Mouse (Mus musculus) kidney, postnatal 0 days (tissue): ENCODE data around the gene Ewsr1. TPM values are rescaled to one million over a fixed set of nuclear protein-coding genes. Genes with fewer than 3 reads are reported as not detected.
A peak's percentile ranks its signal among the peaks of the same experiment; 100 is the strongest.

Experiments used
- ATAC-seq: fragments of 200-750 bp; cut with Nextera tagmentation; replicated peaks from 2 replicates; pipeline ENCODE4 v1.8.0; 2017; ENCODE audit warnings: low read depth, moderate number of reproducible peaks, moderate TSS enrichment, moderate library complexity; ENCODE audit not compliant: low FRiP score
- DNase-seq: peaks from one replicate; pipeline ENCODE4 v3.0.0-alpha.2; 2016; ENCODE audit warnings: low spot score
- H3K27ac ChIP-seq: fragments of 300-500 bp; sonication (generic); 2 replicates; pipeline ENCODE4 v1.5.1; 2014; ENCODE audit warnings: mild to moderate bottlenecking
- H3K27me3 ChIP-seq: fragments of 300-500 bp; sonication (generic); 2 replicates; pipeline ENCODE4 v1.6.1; 2014; ENCODE audit warnings: low read length, mixed read lengths; ENCODE audit not compliant: insufficient read depth
- H3K36me3 ChIP-seq: fragments of 300-500 bp; sonication (generic); 2 replicates; pipeline ENCODE4 v1.6.1; 2014; ENCODE audit warnings: low read length, mixed read lengths; ENCODE audit not compliant: insufficient read depth
- H3K4me1 ChIP-seq: fragments of 300-500 bp; sonication (generic); replicated peaks from 2 replicates; pipeline ENCODE4 v1.6.1; 2014; ENCODE audit warnings: antibody characterized with exemption, low read length, mixed read lengths; ENCODE audit not compliant: insufficient read depth
- H3K4me2 ChIP-seq: fragments of 300-500 bp; sonication (generic); 2 replicates; pipeline ENCODE4 v1.6.1; 2014; ENCODE audit warnings: mild to moderate bottlenecking, low read length, moderate library complexity, mixed read lengths
- H3K4me3 ChIP-seq: fragments of 300-500 bp; sonication (generic); replicated peaks from 2 replicates; pipeline ENCODE4 v1.5.1; 2014; ENCODE audit warnings: low read depth, low read length
- H3K9ac ChIP-seq: fragments of 300-500 bp; sonication (generic); 2 replicates; pipeline ENCODE4 v1.6.1; 2014; ENCODE audit warnings: low read depth, low read length
- H3K9me3 ChIP-seq: fragments of 300-500 bp; sonication (generic); replicated peaks from 2 replicates; pipeline ENCODE4 v1.6.1; 2016; ENCODE audit warnings: low read length, inconsistent platforms, mixed read lengths
- CTCF ChIP-seq: IDR thresholded peaks from 2 replicates; pipeline ENCODE4 v1.5.1; 2016; ENCODE audit warnings: antibody characterized with exemption, low read depth, mild to moderate bottlenecking, moderate library complexity
- WGBS: fragments of 180-500 bp; shearing (Covaris S2); extraction: QIAGEN DNeasy Blood & Tissue Kit; methylation state at CpG from one replicate; pipeline ENCODE4 v1.1.7; 2014; 5-methylcytosine and 5-hydroxymethylcytosine counted together
- polyA plus RNA-seq: library from polyadenylated mRNA; unstranded; fragments of >200 nt; fragmentation: Nextera tagmentation; extraction: Ambion mirVana; gene quantifications from 2 replicates; pipeline ENCODE4 v1.2.1, GENCODE M21; 2015

Ewsr1 gene
- 477 and 504 TPM in 2 replicates for polyA plus RNA-seq

GRCm38 (mm10) chr11:5098736-5099542 is at the start of gene Ewsr1, which contains the start of gene Rhbdd3:
Gene Ewsr1, minus strand, starts transcription at chr11:5099266.
Gene Rhbdd3, plus strand, starts transcription at chr11:5098926.
- Histone ChIP-seq H3K4me3 (peak within 1 kb of the TSS; percentile 98), H3K27ac (peak within 1 kb of the TSS; percentile 95), H3K9ac (peak within 1 kb of the TSS; percentile 97), H3K9me3 (no peaks in the 10 kb centered on the region), H3K27me3 (no peaks in the 10 kb centered on the region), H3K4me2 (peak within 1 kb of the TSS; percentile 90), H3K4me1 (peaks cover 13% of the 10 kb centered on the region), H3K36me3 (no peaks in the 10 kb centered on the region)
- DNase-seq (peak; percentile 97), ATAC-seq (peak; percentile 90)
- no peak for TF ChIP-seq CTCF
- WGBS = under 1% methylated on average over 90 of the region's 92 CpGs

- DNase-seq (no peak), ATAC-seq (peak; percentile 70; the same call in 1 of the 2 replicates)
- WGBS = 51% methylated on average over 3 of the region's 3 CpGs
- no peak for TF ChIP-seq CTCF
- Histone ChIP-seq H3K27ac (peak overlapping the region; percentile 69), H3K4me2 (no peak overlapping the region), H3K36me3 (no peaks in the 10 kb centered on the region), H3K9ac (no peak overlapping the region), H3K27me3 (no peaks in the 10 kb centered on the region), H3K4me3 (no peak overlapping the region), H3K4me1 (peaks cover 40% of the 10 kb centered on the region), H3K9me3 (no peaks in the 10 kb centered on the region)
Observed at GRCm38 (mm10) chr11:5145600-5145999, 46.5 kb upstream of the Ewsr1 start.

GRCm38 (mm10) chr11:5141965-5142364 is 42.9 kb upstream of the Ewsr1 start:
- no peak for TF ChIP-seq CTCF
- no peak overlapping the region for H3K4me2 ChIP-seq
- no peak for DNase-seq

DNA sequence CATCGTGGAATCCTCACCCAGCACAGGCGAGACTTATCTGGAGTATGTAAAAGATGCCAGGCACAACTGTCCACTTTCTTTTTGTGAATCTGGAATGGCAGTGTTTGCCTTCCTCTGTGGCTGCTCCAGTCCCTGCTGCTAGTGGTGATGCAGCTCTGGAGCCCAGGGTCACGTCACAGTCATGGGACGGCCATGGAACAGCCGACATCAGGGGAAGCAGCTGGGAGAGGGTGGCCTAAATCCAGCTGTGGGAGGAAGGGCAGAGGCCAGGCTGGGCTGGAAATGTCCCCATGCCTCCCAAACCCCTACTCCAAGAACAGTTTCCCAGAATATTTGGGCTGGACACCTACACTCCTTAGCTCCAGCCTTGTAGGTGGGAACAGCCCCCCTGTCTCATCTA is 42.2 kb upstream of the Ewsr1 start:
- Histone ChIP-seq H3K9me3 (no peaks in the 10 kb centered on the region), H3K36me3 (no peaks in the 10 kb centered on the region), H3K27ac (0 out of 2 replicates have a peak overlapping the region, but pooled peaks have one; percentile 21), H3K9ac (no peak overlapping the region), H3K4me2 (no peak overlapping the region), H3K4me3 (no peak overlapping the region), H3K4me1 (peaks cover 21% of the 10 kb centered on the region), H3K27me3 (no peaks in the 10 kb centered on the region)
- ATAC-seq (no peak; the same call in 1 of the 2 replicates), DNase-seq (no peak)
- 57% methylated on average over 5 of the region's 5 CpGs for WGBS
- TF ChIP-seq CTCF = no peak

More at GRCm38 (mm10) chr11:5141965-5142364, 42.9 kb upstream of the Ewsr1 start:
- H3K9me3 ChIP-seq = no peaks in the 10 kb centered on the region
- 68% methylated on average over 2 of the region's 2 CpGs for WGBS
- H3K27ac ChIP-seq = peak overlapping the region; percentile 21; the same call in 1 of the 2 replicates
- peaks cover 21% of the 10 kb centered on the region for H3K4me1 ChIP-seq
- H3K27me3 ChIP-seq = no peaks in the 10 kb centered on the region
- no peak overlapping the region for H3K9ac ChIP-seq
- no peak overlapping the region for H3K4me3 ChIP-seq
- no peak for ATAC-seq
- no peaks in the 10 kb centered on the region for H3K36me3 ChIP-seq

DNA sequence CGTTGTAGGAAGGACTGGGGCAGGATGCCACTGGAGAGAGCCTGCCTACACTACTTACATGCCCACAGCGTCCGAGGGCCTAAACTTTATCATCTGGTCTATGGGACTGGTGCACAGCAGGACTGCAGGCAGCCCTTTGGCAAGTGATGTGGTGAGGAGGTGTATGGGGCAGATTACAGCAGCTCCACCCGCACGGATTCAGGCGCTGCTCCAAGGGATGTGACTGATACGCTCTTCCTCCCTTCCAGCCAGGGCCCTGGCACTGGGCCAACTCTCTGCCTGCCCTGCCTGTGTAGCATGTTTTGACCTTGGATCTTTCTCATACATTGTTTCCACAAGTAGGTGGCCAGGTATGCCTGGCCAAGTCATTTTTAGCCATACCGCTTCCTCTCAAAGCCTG is 41.6 kb upstream of the Ewsr1 start:
- no peak overlapping the region for H3K27ac ChIP-seq
- peak; percentile 67 for DNase-seq
- H3K4me1 ChIP-seq = peaks cover 14% of the 10 kb centered on the region

GRCm38 (mm10) chr11:5139372-5139771 is 40.3 kb upstream of the Ewsr1 start:
- DNase-seq = no peak
- Histone ChIP-seq H3K27ac (no peak overlapping the region), H3K4me2 (no peak overlapping the region), H3K27me3 (no peaks in the 10 kb centered on the region), H3K9ac (no peak overlapping the region), H3K4me3 (no peak overlapping the region), H3K9me3 (no peaks in the 10 kb centered on the region), H3K36me3 (no peaks in the 10 kb centered on the region), H3K4me1 (peaks cover 13% of the 10 kb centered on the region)
- TF ChIP-seq CTCF = no peak
- WGBS = 62% methylated on average over 9 of the region's 9 CpGs
- no peak for ATAC-seq

More for the DNA sequence above, 41.6 kb upstream of the Ewsr1 start:
- Histone ChIP-seq H3K4me3 (no peak overlapping the region), H3K4me2 (no peak overlapping the region), H3K36me3 (no peaks in the 10 kb centered on the region), H3K9ac (no peak overlapping the region), H3K9me3 (no peaks in the 10 kb centered on the region), H3K27me3 (no peaks in the 10 kb centered on the region)
- no peak for ATAC-seq
- WGBS = 37% methylated on average over 8 of the region's 8 CpGs
- no peak for TF ChIP-seq CTCF
